Mouse (Mus musculus): ENCODE results near the gene 4931406P16Rik. TPM values are rescaled to one million over a fixed set of nuclear protein-coding genes. Genes with fewer than 3 reads are reported as not detected.

4931406P16Rik gene
- polyA plus RNA-seq, 1 experiment from 2014 or later = 28.2 TPM

DNA sequence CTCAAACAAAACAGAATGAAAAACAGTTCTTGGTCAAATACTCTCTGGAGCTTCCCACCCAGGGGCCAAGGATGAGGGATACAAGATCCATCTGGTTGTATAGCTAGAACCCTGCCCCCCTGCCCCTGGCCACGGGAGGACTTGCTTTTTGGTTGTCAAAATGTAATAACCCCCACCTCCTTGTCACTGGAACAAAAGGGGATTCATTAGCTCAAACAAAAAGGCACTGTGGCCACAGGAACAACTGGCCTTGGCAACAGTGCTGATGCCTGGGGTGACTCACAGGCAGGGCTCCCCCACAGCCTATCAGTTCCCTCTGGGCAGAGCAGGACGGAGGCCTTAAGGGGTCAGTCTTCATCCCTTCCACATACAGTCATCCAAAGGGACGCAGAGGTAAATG, 6.6 kb upstream of the 4931406P16Rik start:
- Histone ChIP-seq H3K27ac (ENCODE audit: low read length) (no peak overlapping the region), H3K9me3 (ENCODE audit: control insufficient read depth, low read length) (no peaks in the 10 kb centered on the region), H3K36me3 (ENCODE audit: control insufficient read depth, insufficient read depth) (no peaks in the 10 kb centered on the region), H3K4me1 (replicated peaks; ENCODE audit: control insufficient read depth, insufficient read depth, low read length) (no peaks in the 10 kb centered on the region), H3K9ac (replicated peaks; ENCODE audit: low read depth, low read length) (no peak overlapping the region), H3K4me3 (replicated peaks; ENCODE audit: low read length) (no peak overlapping the region), H3K4me2 (ENCODE audit: low read length) (no peak overlapping the region), H3K27me3 (replicated peaks; ENCODE audit: control insufficient read depth, insufficient read depth, low read length) (no peaks in the 10 kb centered on the region)
- 23% methylated on average over 3 of the region's 3 CpGs for WGBS
- ATAC-seq = no peak

DNA sequence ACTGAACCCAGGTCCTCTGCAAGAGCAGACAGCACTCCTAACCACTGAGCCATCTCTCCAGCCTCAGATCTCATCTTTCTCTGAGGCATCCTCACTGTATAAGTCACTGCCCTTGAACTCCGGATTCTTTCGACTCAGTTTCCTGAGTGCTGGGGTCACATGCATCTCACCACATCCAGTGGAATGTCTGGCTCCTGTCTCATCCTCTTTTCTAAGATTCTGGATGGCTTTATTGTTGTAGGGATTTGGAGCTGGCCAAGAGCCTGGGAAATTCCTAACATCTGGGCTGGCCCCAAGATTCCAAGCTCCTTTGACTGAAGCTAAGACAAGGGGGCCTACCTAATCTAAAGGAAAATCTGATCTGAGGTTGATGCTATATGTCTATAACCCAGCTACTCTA, 5.8 kb upstream of the 4931406P16Rik start:
- WGBS = 94% methylated on average over 2 of the region's 2 CpGs
- H3K4me1 ChIP-seq (replicated peaks; ENCODE audit: control insufficient read depth, insufficient read depth, low read length) = no peaks in the 10 kb centered on the region
- no peak overlapping the region for H3K4me3 ChIP-seq (replicated peaks; ENCODE audit: low read length)

DNA sequence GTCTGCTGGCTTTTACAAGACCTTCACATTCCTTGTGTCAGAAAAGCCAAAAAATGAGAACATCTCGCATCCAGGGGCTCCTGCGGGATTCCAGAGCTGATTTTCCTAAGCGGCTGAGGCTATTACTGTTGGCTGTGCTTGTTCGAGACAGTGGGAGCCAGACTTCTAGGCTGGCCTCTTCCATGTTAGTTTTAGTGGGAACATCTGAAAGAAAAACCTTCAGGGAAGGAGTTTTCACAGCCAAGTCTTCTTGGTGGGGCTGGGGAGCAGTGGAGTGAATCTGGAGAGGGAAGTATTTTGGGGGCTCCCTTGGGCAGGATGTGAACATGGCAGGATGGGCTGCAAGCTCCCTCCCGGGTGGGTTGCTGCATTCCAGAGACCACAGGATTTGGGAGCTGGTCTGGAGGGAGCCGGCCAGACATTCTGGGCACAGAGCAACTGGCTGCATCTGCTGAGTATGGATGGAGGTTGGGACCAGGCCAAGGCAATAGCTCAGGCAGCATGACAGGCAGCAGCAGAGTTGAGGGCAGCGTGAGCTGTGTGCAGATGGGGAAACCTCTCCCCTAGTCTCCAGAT, 4.6 kb upstream of the 4931406P16Rik start:
- ATAC-seq = no peak
- Histone ChIP-seq H3K9me3 (ENCODE audit: control insufficient read depth, low read length) (no peaks in the 10 kb centered on the region), H3K4me1 (replicated peaks; ENCODE audit: control insufficient read depth, insufficient read depth, low read length) (no peaks in the 10 kb centered on the region), H3K27me3 (replicated peaks; ENCODE audit: control insufficient read depth, insufficient read depth, low read length) (no peaks in the 10 kb centered on the region), H3K4me2 (ENCODE audit: low read length) (no peak overlapping the region), H3K36me3 (ENCODE audit: control insufficient read depth, insufficient read depth) (no peaks in the 10 kb centered on the region), H3K4me3 (replicated peaks; ENCODE audit: low read length) (no peak overlapping the region), H3K9ac (replicated peaks; ENCODE audit: low read depth, low read length) (no peak overlapping the region), H3K27ac (ENCODE audit: low read length) (no peak overlapping the region)
- 69% methylated on average over 7 of the region's 7 CpGs for WGBS

More for the DNA sequence above, 5.8 kb upstream of the 4931406P16Rik start:
- no peaks in the 10 kb centered on the region for H3K9me3 ChIP-seq (ENCODE audit: control insufficient read depth, low read length)
- no peaks in the 10 kb centered on the region for H3K36me3 ChIP-seq (ENCODE audit: control insufficient read depth, insufficient read depth)
- ATAC-seq = no peak
- H3K4me2 ChIP-seq (ENCODE audit: low read length) = no peak overlapping the region
- no peak overlapping the region for H3K27ac ChIP-seq (ENCODE audit: low read length)
- H3K9ac ChIP-seq (replicated peaks; ENCODE audit: low read depth, low read length) = no peak overlapping the region
- H3K27me3 ChIP-seq (replicated peaks; ENCODE audit: control insufficient read depth, insufficient read depth, low read length) = no peaks in the 10 kb centered on the region

DNA sequence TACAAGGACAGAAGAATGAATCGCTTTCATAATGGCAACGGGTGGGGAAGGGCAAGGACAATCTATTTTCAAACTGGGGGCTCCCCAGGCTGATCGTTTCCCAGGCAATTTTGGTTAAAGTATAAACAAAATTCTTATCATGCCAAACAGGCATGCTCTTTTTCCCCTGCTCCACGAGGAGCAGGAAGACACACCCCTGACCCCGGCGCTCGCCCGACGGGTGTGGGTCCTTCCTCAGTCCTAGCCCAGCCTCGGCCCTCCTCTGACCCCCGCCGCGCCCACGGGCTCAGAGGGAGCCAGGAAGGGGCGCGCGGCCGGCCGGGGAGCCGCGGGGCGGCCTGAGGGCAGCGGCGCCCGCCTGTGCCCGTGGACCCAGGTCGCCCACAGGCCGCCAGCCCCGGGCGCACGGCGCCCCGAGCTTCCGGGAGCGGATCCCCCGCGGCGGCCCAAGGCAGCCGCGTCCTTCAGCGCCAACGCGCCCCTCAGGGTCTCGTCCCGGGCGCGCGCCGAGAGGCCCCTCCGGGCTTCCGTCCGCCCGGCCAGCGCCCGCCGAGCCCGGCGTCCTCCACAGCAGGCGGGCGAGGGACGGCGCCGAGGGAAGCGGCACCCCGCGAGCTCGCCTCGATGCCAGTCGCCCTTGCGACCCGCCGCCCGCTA, 437 bp downstream of the 4931406P16Rik start:
- WGBS = under 1% methylated on average over 44 of the region's 73 CpGs
- Histone ChIP-seq H3K27ac (ENCODE audit: low read length) (peak overlapping the region; percentile 81), H3K4me2 (ENCODE audit: low read length) (peak overlapping the region; percentile 72), H3K9ac (replicated peaks; ENCODE audit: low read depth, low read length) (peak overlapping the region; percentile 92), H3K4me1 (replicated peaks; ENCODE audit: control insufficient read depth, insufficient read depth, low read length) (0 out of 2 replicates have a peak, but pooled peaks cover 4% of the 10 kb centered on the region), H3K4me3 (replicated peaks; ENCODE audit: low read length) (peak overlapping the region; percentile 88), H3K36me3 (ENCODE audit: control insufficient read depth, insufficient read depth) (no peaks in the 10 kb centered on the region), H3K9me3 (ENCODE audit: control insufficient read depth, low read length) (no peaks in the 10 kb centered on the region), H3K27me3 (replicated peaks; ENCODE audit: control insufficient read depth, insufficient read depth, low read length) (no peaks in the 10 kb centered on the region)
- ATAC-seq = peak; percentile 83

DNA sequence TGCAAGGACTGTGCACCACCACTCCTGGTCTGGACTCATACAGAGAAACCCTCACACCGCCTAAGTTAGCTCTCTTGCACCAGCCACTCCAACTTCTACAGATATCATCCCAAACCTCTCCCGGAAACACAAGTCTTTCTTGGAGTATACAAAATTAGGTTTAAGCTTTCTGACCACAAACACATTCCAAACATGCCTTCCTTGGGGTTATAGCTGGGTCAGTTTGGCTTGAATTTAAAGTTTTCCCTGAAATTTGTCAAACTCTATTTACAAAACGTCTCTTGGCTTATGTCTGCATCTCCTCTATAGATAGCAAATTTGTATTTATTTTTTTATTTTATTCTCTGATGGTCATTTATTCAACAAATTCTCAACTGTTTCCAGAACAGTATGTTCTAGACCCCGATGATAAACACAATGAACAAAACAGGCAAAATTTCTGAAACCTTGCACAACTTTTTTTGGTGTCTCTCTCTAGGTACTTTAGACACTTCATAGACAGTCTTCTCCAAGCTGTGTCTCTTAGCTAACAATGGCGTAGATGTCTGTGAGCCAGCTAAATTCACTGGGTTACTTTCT, 4.1 kb downstream of the 4931406P16Rik start:
- no peaks in the 10 kb centered on the region for H3K36me3 ChIP-seq (ENCODE audit: control insufficient read depth, insufficient read depth)
- WGBS = 92% methylated on average over 5 of the region's 5 CpGs

DNA sequence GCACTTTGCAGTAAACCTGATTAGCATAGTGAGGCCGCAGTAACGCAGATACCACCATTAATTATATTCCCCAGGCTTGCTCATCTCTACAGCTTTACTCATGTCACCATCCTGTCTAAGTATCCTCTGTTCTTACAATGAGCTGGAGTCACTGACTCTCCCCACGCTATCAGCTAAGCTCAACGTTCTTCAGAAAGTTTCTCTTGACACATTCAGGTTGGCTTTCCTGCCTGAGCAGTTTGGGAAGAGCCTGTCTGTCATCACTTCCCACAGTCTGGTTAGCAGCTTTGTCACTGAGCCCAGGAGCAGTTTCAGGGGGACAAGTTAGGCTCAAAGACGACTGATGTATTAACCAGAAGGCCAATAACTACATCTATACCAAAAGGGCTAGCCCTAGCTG, 4.8 kb downstream of the 4931406P16Rik start:
- 70% methylated on average over 5 of the region's 5 CpGs for WGBS
- Histone ChIP-seq H3K4me2 (ENCODE audit: low read length) (no peak overlapping the region), H3K4me3 (replicated peaks; ENCODE audit: low read length) (no peak overlapping the region)

More for the DNA sequence above, 4.1 kb downstream of the 4931406P16Rik start:
- no peak overlapping the region for H3K4me2 ChIP-seq (ENCODE audit: low read length)
- no peak overlapping the region for H3K9ac ChIP-seq (replicated peaks; ENCODE audit: low read depth, low read length)
- H3K9me3 ChIP-seq (ENCODE audit: control insufficient read depth, low read length) = no peaks in the 10 kb centered on the region
- no peak for ATAC-seq
- 0 out of 2 replicates have a peak, but pooled peaks cover 4% of the 10 kb centered on the region for H3K4me1 ChIP-seq (replicated peaks; ENCODE audit: control insufficient read depth, insufficient read depth, low read length)
- H3K27me3 ChIP-seq (replicated peaks; ENCODE audit: control insufficient read depth, insufficient read depth, low read length) = no peaks in the 10 kb centered on the region
- H3K4me3 ChIP-seq (replicated peaks; ENCODE audit: low read length) = no peak overlapping the region
- H3K27ac ChIP-seq (ENCODE audit: low read length) = no peak overlapping the region

DNA sequence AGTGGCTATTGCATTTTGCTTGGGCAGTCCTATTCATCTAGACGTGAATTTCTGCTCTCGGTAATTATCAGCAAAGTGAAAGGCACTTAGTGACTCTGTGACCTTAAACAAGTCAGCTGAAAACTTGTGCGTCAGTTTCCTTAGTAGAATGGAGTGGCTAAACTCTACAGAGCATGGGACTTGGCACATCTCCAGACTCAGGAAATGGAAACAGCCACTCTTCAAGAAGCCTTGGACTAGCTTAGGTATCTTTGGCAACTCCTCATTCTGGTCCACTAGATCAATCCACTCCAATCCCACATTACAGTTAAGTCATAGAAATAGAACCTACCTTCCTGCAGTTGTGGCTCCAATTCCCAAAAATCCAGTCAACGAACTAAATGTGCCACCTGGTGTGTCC, 7.9 kb downstream of the 4931406P16Rik start:
- no peak for ATAC-seq
- Histone ChIP-seq H3K27ac (ENCODE audit: low read length) (no peak overlapping the region), H3K9ac (replicated peaks; ENCODE audit: low read depth, low read length) (no peak overlapping the region), H3K4me2 (ENCODE audit: low read length) (no peak overlapping the region), H3K4me3 (replicated peaks; ENCODE audit: low read length) (no peak overlapping the region), H3K4me1 (replicated peaks; ENCODE audit: control insufficient read depth, insufficient read depth, low read length) (no peaks in the 10 kb centered on the region), H3K9me3 (ENCODE audit: control insufficient read depth, low read length) (no peaks in the 10 kb centered on the region), H3K27me3 (replicated peaks; ENCODE audit: control insufficient read depth, insufficient read depth, low read length) (no peaks in the 10 kb centered on the region), H3K36me3 (ENCODE audit: control insufficient read depth, insufficient read depth) (no peaks in the 10 kb centered on the region; the same call in 1 of the 2 replicates)
- 64% methylated on average over 4 of the region's 4 CpGs for WGBS

More for the DNA sequence above, 4.8 kb downstream of the 4931406P16Rik start:
- ATAC-seq = no peak
- H3K36me3 ChIP-seq (ENCODE audit: control insufficient read depth, insufficient read depth) = no peaks in the 10 kb centered on the region
- H3K9ac ChIP-seq (replicated peaks; ENCODE audit: low read depth, low read length) = no peak overlapping the region
- no peaks in the 10 kb centered on the region for H3K9me3 ChIP-seq (ENCODE audit: control insufficient read depth, low read length)
- H3K27me3 ChIP-seq (replicated peaks; ENCODE audit: control insufficient read depth, insufficient read depth, low read length) = no peaks in the 10 kb centered on the region
- H3K4me1 ChIP-seq (replicated peaks; ENCODE audit: control insufficient read depth, insufficient read depth, low read length) = 0 out of 2 replicates have a peak, but pooled peaks cover 4% of the 10 kb centered on the region
- no peak overlapping the region for H3K27ac ChIP-seq (ENCODE audit: low read length)

DNA sequence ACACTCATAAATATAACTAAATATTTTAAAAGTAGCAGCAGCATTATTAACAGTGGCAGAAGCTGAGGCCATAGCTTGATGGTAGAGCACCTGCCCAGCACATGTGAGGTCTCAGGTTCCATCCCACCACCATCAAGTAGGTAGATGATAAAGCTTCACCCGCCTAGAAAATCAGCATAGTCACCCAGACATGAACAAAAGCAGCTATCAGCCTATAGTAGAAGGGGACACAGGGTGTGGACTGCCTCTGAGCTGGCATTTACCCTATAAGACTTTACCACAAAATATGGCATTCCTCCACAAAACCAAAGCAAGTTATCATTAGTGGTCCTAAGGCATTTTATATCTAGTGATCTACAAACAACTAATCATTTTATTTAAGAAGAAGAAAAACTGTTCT, 10.7 kb downstream of the 4931406P16Rik start:
- 95% methylated on average over 1 of the region's 1 CpGs for WGBS
- no peak overlapping the region for H3K4me3 ChIP-seq (replicated peaks; ENCODE audit: low read length)
- ATAC-seq = no peak
- no peaks in the 10 kb centered on the region for H3K4me1 ChIP-seq (replicated peaks; ENCODE audit: control insufficient read depth, insufficient read depth, low read length)
- no peak overlapping the region for H3K9ac ChIP-seq (replicated peaks; ENCODE audit: low read depth, low read length)
- no peak overlapping the region for H3K4me2 ChIP-seq (ENCODE audit: low read length)
- no peaks in the 10 kb centered on the region; the same call in 1 of the 2 replicates for H3K36me3 ChIP-seq (ENCODE audit: control insufficient read depth, insufficient read depth)
- no peak overlapping the region for H3K27ac ChIP-seq (ENCODE audit: low read length)
- H3K27me3 ChIP-seq (replicated peaks; ENCODE audit: control insufficient read depth, insufficient read depth, low read length) = no peaks in the 10 kb centered on the region
- no peaks in the 10 kb centered on the region for H3K9me3 ChIP-seq (ENCODE audit: control insufficient read depth, low read length)

DNA sequence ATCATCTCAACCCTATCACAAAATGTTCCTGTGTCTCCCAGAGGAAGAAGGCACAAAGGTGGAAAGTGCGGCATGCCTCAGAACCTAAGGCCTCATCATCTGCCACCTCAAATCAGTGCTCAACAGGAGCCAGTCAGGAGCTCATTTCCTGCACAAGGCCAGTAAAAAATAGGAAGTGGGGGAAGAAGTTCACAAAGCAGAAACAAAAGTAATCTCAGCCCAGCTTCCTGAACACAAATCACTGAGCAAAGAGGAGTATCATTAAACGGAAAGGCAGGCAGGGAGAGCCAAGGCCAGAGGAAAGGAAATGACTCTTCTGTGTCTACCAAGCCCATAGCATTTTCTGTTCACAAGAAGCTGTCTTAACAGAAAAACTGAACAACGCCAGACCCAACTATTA, 11.4 kb downstream of the 4931406P16Rik start:
- Histone ChIP-seq H3K4me2 (ENCODE audit: low read length) (no peak overlapping the region), H3K9ac (replicated peaks; ENCODE audit: low read depth, low read length) (no peak overlapping the region), H3K9me3 (ENCODE audit: control insufficient read depth, low read length) (no peaks in the 10 kb centered on the region), H3K4me1 (replicated peaks; ENCODE audit: control insufficient read depth, insufficient read depth, low read length) (no peaks in the 10 kb centered on the region), H3K4me3 (replicated peaks; ENCODE audit: low read length) (no peak overlapping the region), H3K27me3 (replicated peaks; ENCODE audit: control insufficient read depth, insufficient read depth, low read length) (no peaks in the 10 kb centered on the region), H3K36me3 (ENCODE audit: control insufficient read depth, insufficient read depth) (no peaks in the 10 kb centered on the region; the same call in 1 of the 2 replicates), H3K27ac (ENCODE audit: low read length) (no peak overlapping the region)
- 91% methylated on average over 3 of the region's 3 CpGs for WGBS
- ATAC-seq = no peak
